Mouse (Mus musculus): ENCODE results near the gene Gm20388. TPM values are rescaled to one million over a fixed set of nuclear protein-coding genes. Genes with fewer than 3 reads are reported as not detected.

Gm20388 gene
- polyA plus RNA-seq, 1 experiment from 2014 or later, result not detected

DNA sequence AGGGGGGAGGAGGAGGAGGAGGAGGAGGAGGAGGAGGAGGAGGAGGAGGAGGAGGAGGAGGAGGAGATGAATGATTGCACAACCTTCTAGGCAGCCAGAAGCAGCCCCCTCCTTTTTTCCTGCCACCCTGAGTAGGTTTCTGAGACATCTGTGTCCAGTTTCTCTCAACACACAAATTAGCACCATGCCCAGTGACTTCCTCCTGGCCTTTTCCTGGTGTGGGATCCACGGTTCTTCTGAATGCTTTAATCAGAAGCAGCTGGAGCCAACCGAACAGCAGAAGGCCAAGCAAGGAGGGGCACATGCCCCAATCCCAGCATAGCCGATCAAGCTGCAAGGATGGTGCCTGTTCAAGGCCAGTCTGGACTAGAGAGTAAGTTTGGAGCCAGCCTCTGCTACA, 3889.2 kb downstream of the Gm20388 start:
- H3K27me3 ChIP-seq (ENCODE audit: control insufficient read depth, insufficient read depth, low read depth, low read length), result no peaks in the 10 kb centered on the region
- 38% methylated on average over 3 of the region's 3 CpGs for WGBS
- no peaks in the 10 kb centered on the region for H3K4me1 ChIP-seq (replicated peaks; ENCODE audit: control insufficient read depth, insufficient read depth, low read length)
- no peak overlapping the region for H3K4me2 ChIP-seq (ENCODE audit: low read depth, low read length)
- ATAC-seq (ENCODE audit: low read depth), result no peak
- H3K9ac ChIP-seq (ENCODE audit: low read length), result no peak overlapping the region
- no peak overlapping the region for H3K27ac ChIP-seq (ENCODE audit: low read length)
- H3K9me3 ChIP-seq (ENCODE audit: control insufficient read depth, low read length), result no peaks in the 10 kb centered on the region
- H3K36me3 ChIP-seq (ENCODE audit: control insufficient read depth, insufficient read depth, low read length), result no peaks in the 10 kb centered on the region
- H3K4me3 ChIP-seq (ENCODE audit: low read length), result no peak overlapping the region

GRCm38 (mm10) chr8:123800867-123801266, 3890.2 kb downstream of the Gm20388 start:
- ATAC-seq (ENCODE audit: low read depth), result no peak
- Histone ChIP-seq H3K4me3 (ENCODE audit: low read length) (no peak overlapping the region), H3K9ac (ENCODE audit: low read length) (no peak overlapping the region), H3K9me3 (ENCODE audit: control insufficient read depth, low read length) (no peaks in the 10 kb centered on the region), H3K36me3 (ENCODE audit: control insufficient read depth, insufficient read depth, low read length) (no peaks in the 10 kb centered on the region), H3K4me2 (ENCODE audit: low read depth, low read length) (no peak overlapping the region), H3K27ac (ENCODE audit: low read length) (no peak overlapping the region), H3K4me1 (replicated peaks; ENCODE audit: control insufficient read depth, insufficient read depth, low read length) (peaks cover 6% of the 10 kb centered on the region), H3K27me3 (ENCODE audit: control insufficient read depth, insufficient read depth, low read depth, low read length) (no peaks in the 10 kb centered on the region)
- 87% methylated on average over 6 of the region's 7 CpGs for WGBS

DNA sequence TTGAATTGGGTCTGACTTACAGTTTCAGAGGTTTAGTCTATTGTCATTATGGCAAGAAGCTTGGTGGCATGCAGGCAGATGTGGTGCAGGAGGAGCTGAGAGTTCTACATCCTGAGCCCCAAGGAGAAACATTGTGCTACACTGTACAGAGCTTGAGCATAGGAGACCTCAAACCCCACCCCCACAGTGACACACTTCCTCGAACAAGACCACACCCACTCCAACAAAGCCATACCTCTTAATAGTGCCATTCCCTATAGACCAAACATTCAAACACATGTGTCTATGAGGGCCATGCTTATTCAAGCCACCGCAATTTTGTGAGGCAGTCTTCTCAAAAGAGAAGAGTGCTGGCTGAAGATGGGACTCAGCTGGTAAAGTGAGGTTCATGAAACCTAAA, 3890.9 kb downstream of the Gm20388 start:
- WGBS, result 81% methylated on average over 2 of the region's 2 CpGs
- no peaks in the 10 kb centered on the region for H3K36me3 ChIP-seq (ENCODE audit: control insufficient read depth, insufficient read depth, low read length)
- H3K27ac ChIP-seq (ENCODE audit: low read length), result no peak overlapping the region
- no peak overlapping the region for H3K4me2 ChIP-seq (ENCODE audit: low read depth, low read length)
- H3K4me1 ChIP-seq (replicated peaks; ENCODE audit: control insufficient read depth, insufficient read depth, low read length), result peaks cover 10% of the 10 kb centered on the region
- H3K4me3 ChIP-seq (ENCODE audit: low read length), result no peak overlapping the region
- H3K9ac ChIP-seq (ENCODE audit: low read length), result no peak overlapping the region
- no peaks in the 10 kb centered on the region for H3K9me3 ChIP-seq (ENCODE audit: control insufficient read depth, low read length)
- H3K27me3 ChIP-seq (ENCODE audit: control insufficient read depth, insufficient read depth, low read depth, low read length), result no peaks in the 10 kb centered on the region
- no peak for ATAC-seq (ENCODE audit: low read depth)

GRCm38 (mm10) chr8:123803639-123804038, 3893.0 kb downstream of the Gm20388 start:
- WGBS, result 63% methylated on average over 1 of the region's 1 CpGs
- no peak for ATAC-seq (ENCODE audit: low read depth)
- Histone ChIP-seq H3K9ac (ENCODE audit: low read length) (no peak overlapping the region), H3K4me3 (ENCODE audit: low read length) (no peak overlapping the region), H3K27ac (ENCODE audit: low read length) (no peak overlapping the region), H3K9me3 (ENCODE audit: control insufficient read depth, low read length) (no peaks in the 10 kb centered on the region), H3K4me2 (ENCODE audit: low read depth, low read length) (no peak overlapping the region), H3K4me1 (replicated peaks; ENCODE audit: control insufficient read depth, insufficient read depth, low read length) (peaks cover 21% of the 10 kb centered on the region), H3K36me3 (ENCODE audit: control insufficient read depth, insufficient read depth, low read length) (no peaks in the 10 kb centered on the region), H3K27me3 (ENCODE audit: control insufficient read depth, insufficient read depth, low read depth, low read length) (no peaks in the 10 kb centered on the region)

GRCm38 (mm10) chr8:123804586-123804985, 3893.9 kb downstream of the Gm20388 start:
- Histone ChIP-seq H3K9ac (ENCODE audit: low read length) (no peak overlapping the region), H3K4me3 (ENCODE audit: low read length) (no peak overlapping the region), H3K27ac (ENCODE audit: low read length) (no peak overlapping the region), H3K4me2 (ENCODE audit: low read depth, low read length) (no peak overlapping the region), H3K4me1 (replicated peaks; ENCODE audit: control insufficient read depth, insufficient read depth, low read length) (peaks cover 21% of the 10 kb centered on the region), H3K27me3 (ENCODE audit: control insufficient read depth, insufficient read depth, low read depth, low read length) (no peaks in the 10 kb centered on the region), H3K36me3 (ENCODE audit: control insufficient read depth, insufficient read depth, low read length) (no peaks in the 10 kb centered on the region), H3K9me3 (ENCODE audit: control insufficient read depth, low read length) (no peaks in the 10 kb centered on the region)
- 82% methylated on average over 7 of the region's 7 CpGs for WGBS
- no peak for ATAC-seq (ENCODE audit: low read depth)

DNA sequence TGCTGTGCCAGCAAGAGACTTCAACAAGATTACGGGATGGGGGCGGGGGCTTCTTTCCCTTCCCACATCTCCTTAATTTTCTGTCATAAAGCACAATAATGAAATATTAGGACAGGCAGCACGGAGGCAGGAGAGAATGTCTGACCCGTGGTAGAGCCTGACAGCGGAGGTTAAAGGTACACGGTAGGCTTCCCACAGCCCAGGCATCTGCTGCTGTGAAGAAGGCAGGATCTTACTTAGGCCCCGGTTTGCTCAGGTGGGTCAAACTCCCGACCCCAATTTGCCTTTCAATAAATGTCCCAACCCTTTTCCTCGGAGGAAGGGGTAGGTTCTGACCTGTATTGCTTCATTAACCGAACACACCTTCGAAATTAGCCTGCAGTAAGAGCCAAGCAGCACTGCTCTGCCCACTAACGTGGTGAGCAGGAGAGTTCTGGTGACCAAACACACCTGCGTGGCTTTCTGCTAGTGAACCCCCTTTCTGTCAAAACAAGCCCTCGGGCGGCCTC, 3894.6 kb downstream of the Gm20388 start:
- H3K36me3 ChIP-seq (ENCODE audit: control insufficient read depth, insufficient read depth, low read length), result no peaks in the 10 kb centered on the region
- peak overlapping the region; percentile 78 for H3K4me3 ChIP-seq (ENCODE audit: low read length)
- no peaks in the 10 kb centered on the region for H3K9me3 ChIP-seq (ENCODE audit: control insufficient read depth, low read length)
- peaks cover 21% of the 10 kb centered on the region for H3K4me1 ChIP-seq (replicated peaks; ENCODE audit: control insufficient read depth, insufficient read depth, low read length)
- ATAC-seq (ENCODE audit: low read depth), result peak; percentile 10; the same call in 1 of the 2 replicates
- H3K9ac ChIP-seq (ENCODE audit: low read length), result peak overlapping the region; percentile 87
- H3K27me3 ChIP-seq (ENCODE audit: control insufficient read depth, insufficient read depth, low read depth, low read length), result no peaks in the 10 kb centered on the region
- H3K27ac ChIP-seq (ENCODE audit: low read length), result peak overlapping the region; percentile 44
- 15% methylated on average over 15 of the region's 15 CpGs for WGBS
- peak overlapping the region; percentile 86 for H3K4me2 ChIP-seq (ENCODE audit: low read depth, low read length)

DNA sequence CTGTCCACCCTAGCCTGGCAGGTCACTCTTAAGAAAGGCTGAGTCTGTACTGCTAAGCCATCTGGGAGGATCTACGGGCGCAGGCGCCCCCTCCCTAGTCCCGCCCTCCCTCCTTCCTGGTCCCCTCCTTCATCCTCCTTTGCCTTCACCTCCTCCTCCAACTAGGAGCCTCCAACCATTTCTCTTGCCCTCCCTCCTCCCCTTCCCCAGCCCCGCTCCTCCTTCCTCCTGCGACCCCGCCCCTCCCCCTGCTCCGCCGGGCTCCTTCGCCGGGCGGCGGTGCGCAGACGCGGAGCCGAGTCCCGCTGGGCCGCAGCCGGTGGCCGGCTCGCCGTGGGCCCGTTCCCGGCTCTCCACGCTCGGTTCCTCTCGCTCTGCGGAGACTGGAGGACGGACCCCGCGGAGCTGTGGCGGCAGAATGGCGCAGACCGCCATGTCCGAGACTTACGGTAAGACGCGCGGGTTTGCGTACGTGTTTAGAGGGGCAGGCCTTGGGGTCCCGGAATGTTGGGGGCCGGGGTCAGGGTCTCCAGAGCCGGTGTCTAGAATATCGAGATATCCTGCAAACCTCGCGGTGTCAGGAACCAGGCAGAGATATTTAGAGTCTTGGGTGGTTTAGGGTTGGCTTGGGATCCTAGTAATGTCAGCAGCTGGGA, 3895.2 kb downstream of the Gm20388 start, which contains the start of gene Rab4a:
Gene Rab4a (plus strand): TSS at position 268 of the 656 bp plus-strand sequence.
- Histone ChIP-seq H3K4me3 (ENCODE audit: low read length) (peak within 1 kb of the TSS; percentile 78), H3K4me2 (ENCODE audit: low read depth, low read length) (peak within 1 kb of the TSS; percentile 86), H3K4me1 (replicated peaks; ENCODE audit: control insufficient read depth, insufficient read depth, low read length) (peaks cover 21% of the 10 kb centered on the region), H3K9ac (ENCODE audit: low read length) (peak within 1 kb of the TSS; percentile 87), H3K36me3 (ENCODE audit: control insufficient read depth, insufficient read depth, low read length) (no peaks in the 10 kb centered on the region), H3K9me3 (ENCODE audit: control insufficient read depth, low read length) (no peaks in the 10 kb centered on the region), H3K27me3 (ENCODE audit: control insufficient read depth, insufficient read depth, low read depth, low read length) (no peaks in the 10 kb centered on the region), H3K27ac (ENCODE audit: low read length) (peak within 1 kb of the TSS; percentile 47)
- ATAC-seq (ENCODE audit: low read depth), result peak; percentile 96
- WGBS, result under 1% methylated on average over 47 of the region's 48 CpGs

DNA sequence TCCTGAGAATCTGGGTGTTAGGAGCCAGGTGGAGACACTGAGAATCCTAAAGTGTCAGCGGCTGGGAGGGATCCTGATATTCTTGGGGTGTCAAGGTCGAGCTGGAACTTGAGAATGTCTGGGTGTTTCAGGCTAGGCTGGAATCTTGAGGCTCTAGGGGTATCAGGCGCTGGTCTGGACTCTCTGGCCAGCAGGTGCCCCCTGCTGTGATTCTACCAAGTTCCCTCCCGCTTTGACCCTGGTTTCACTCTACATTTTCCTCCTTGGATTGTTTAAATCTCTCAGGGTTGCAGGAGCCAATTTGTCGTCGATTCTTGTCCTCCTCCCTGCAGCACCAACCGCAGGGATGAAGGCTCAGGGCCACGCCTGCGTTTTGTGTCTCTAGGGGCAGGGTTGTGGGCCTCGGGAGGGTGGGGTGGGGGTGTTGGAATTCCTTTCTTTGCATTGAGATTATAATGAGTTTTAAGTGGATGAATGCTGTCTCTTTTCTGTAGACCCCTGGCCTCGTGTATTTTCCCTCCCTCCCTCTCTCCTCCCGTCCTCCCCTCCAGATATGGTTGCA, 3895.8 kb downstream of the Gm20388 start:
- Histone ChIP-seq H3K9me3 (ENCODE audit: control insufficient read depth, low read length) (no peaks in the 10 kb centered on the region), H3K4me1 (replicated peaks; ENCODE audit: control insufficient read depth, insufficient read depth, low read length) (peaks cover 21% of the 10 kb centered on the region), H3K27ac (ENCODE audit: low read length) (peak overlapping the region; percentile 47; the same call in 1 of the 2 replicates), H3K27me3 (ENCODE audit: control insufficient read depth, insufficient read depth, low read depth, low read length) (no peaks in the 10 kb centered on the region), H3K36me3 (ENCODE audit: control insufficient read depth, insufficient read depth, low read length) (no peaks in the 10 kb centered on the region), H3K4me2 (ENCODE audit: low read depth, low read length) (peak overlapping the region; percentile 86), H3K4me3 (ENCODE audit: low read length) (peak overlapping the region; percentile 78), H3K9ac (ENCODE audit: low read length) (peak overlapping the region; percentile 87)
- WGBS, result 6% methylated on average over 12 of the region's 12 CpGs
- ATAC-seq (ENCODE audit: low read depth), result no peak

- no peaks in the 10 kb centered on the region for H3K36me3 ChIP-seq (ENCODE audit: control insufficient read depth, insufficient read depth, low read length)
- WGBS, result 5% methylated on average over 14 of the region's 14 CpGs
- H3K4me1 ChIP-seq (replicated peaks; ENCODE audit: control insufficient read depth, insufficient read depth, low read length), result peaks cover 21% of the 10 kb centered on the region
- H3K4me3 ChIP-seq (ENCODE audit: low read length), result peak overlapping the region; percentile 78
- peak; percentile 13; the same call in 1 of the 2 replicates for ATAC-seq (ENCODE audit: low read depth)
- H3K9me3 ChIP-seq (ENCODE audit: control insufficient read depth, low read length), result no peaks in the 10 kb centered on the region
- H3K9ac ChIP-seq (ENCODE audit: low read length), result peak overlapping the region; percentile 54
- no peaks in the 10 kb centered on the region for H3K27me3 ChIP-seq (ENCODE audit: control insufficient read depth, insufficient read depth, low read depth, low read length)
- no peak overlapping the region for H3K27ac ChIP-seq (ENCODE audit: low read length)
- H3K4me2 ChIP-seq (ENCODE audit: low read depth, low read length), result peak overlapping the region; percentile 86
Measured at GRCm38 (mm10) chr8:123807024-123807431, 3896.4 kb downstream of the Gm20388 start.
